Mouse (Mus musculus): ENCODE results near the gene Ccdc97. TPM values are rescaled to one million over a fixed set of nuclear protein-coding genes. Genes with fewer than 3 reads are reported as not detected.
A peak's percentile ranks its signal among the peaks of the same experiment; 100 is the strongest.

The Ccdc97 gene
- 16.9 and 17.0 TPM in 2 replicates for polyA plus RNA-seq (2012; ENCODE audit: insufficient read depth, insufficient read length, missing spikeins)

DNA sequence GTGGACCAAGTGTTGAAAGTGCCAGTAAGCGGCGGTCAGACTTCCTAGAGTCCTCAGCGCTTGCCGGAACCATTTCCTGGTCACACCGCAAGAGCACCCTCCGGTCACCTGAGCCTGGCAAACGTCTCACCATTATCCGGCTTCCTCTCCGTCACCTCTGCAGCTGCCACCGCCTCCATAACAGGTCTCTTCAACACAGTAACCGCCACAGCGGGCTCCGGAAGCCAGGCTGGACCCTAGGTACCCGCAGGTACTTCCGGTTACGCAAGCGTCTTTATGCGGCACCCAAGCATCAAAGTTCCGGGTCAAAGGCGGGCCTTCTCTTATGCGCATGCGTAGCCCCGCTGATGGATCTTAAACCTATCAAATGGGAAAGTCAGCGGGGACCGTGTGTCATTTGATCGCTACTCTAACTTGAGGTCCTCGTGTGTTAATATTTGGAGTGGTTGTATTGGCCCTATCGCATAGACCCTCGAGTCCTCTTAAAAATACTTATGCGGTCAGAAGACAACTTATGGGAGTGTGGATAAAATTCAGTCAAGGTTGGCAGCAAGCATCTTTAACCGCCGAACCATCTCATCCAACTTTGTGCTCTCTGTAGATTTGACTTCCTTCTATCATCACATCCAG lies at the start of gene Ccdc97:
Gene Ccdc97 (minus strand): TSS at position 301 of the 630 bp plus-strand sequence.
- Histone ChIP-seq H3K27ac (replicated peaks; ENCODE audit: low read depth, low read length) (peak within 1 kb of the TSS; percentile 99), H3K4me3 (ENCODE audit: insufficient read depth, low read depth, low read length) (peak within 1 kb of the TSS; percentile 94), H3K4me1 (ENCODE audit: control insufficient read depth, insufficient read depth, insufficient read length, low read length) (0 out of 2 replicates have a peak, but pooled peaks cover 3% of the 10 kb centered on the region)

DNA sequence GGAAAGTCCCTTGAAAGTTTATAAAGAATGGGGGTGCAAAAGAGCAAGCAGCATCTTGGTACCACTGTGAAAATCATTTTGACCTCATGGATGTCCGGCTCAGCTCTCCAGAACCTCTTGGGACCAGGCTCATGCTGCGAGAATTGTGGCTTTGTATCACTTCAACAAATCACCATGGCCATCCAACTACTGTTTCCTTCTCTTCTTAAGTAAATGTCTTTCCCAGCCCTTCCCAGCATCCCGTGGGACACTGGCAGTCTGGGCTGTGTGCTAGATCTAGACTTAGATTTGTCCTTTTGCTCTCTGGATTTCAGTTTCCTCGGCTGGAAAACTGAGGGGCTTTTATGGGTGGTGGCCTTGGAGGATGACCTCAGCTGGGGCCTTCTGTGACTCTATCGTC lies 49.3 kb upstream of the Ccdc97 start:
- peaks cover 24% of the 10 kb centered on the region for H3K4me1 ChIP-seq (ENCODE audit: control insufficient read depth, insufficient read depth, insufficient read length, low read length)
- no peak overlapping the region for H3K4me3 ChIP-seq (ENCODE audit: insufficient read depth, low read depth, low read length)
- peak overlapping the region; percentile 74 for H3K27ac ChIP-seq (replicated peaks; ENCODE audit: low read depth, low read length)

DNA sequence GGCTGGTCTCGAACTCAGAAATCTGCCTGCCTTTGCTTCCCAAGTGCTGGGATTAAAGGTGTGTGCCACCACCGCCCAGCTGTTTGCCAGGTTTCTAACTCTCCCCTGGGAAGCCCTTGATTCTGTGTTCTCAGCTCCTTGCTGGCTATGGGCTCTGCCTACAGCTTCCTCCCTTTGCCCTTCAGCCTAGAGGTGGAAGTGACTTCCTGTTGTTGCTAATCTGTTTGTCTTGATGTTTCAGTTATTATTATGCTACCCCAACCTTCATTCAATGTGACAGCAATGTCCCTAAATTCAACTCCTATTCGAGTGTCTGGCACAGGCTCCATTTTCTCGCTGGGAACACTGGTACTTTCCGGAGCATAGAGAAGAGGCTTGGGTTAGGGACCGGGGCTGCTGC lies 47.2 kb upstream of the Ccdc97 start:
- no peak overlapping the region for H3K4me3 ChIP-seq (ENCODE audit: insufficient read depth, low read depth, low read length)
- peak overlapping the region; percentile 51 for H3K27ac ChIP-seq (replicated peaks; ENCODE audit: low read depth, low read length)
- H3K4me1 ChIP-seq (ENCODE audit: control insufficient read depth, insufficient read depth, insufficient read length, low read length): peaks cover 29% of the 10 kb centered on the region

DNA sequence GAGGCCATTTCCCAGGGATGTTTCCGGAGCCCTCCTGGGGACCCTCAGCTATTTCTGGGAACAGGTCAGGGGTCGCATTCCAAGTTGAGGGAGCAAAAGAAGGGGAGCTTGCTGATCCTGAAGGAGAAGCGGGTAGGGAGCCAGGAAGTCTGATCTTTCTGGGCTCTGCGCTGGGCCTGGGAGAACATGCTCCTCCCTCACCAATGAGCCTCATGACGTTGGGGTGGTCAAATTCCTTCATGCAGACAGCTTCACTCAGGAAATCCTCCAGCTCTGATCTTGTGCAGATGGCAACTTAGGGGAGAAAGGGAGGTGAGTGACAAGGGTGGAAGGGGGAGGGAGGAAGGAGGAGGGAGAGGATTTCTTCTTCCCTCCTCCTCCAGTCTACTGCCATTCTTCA lies 45.3 kb upstream of the Ccdc97 start:
- Histone ChIP-seq H3K4me1 (ENCODE audit: control insufficient read depth, insufficient read depth, insufficient read length, low read length) (peaks cover 31% of the 10 kb centered on the region), H3K27ac (replicated peaks; ENCODE audit: low read depth, low read length) (peak overlapping the region; percentile 83), H3K4me3 (ENCODE audit: insufficient read depth, low read depth, low read length) (no peak overlapping the region)

DNA sequence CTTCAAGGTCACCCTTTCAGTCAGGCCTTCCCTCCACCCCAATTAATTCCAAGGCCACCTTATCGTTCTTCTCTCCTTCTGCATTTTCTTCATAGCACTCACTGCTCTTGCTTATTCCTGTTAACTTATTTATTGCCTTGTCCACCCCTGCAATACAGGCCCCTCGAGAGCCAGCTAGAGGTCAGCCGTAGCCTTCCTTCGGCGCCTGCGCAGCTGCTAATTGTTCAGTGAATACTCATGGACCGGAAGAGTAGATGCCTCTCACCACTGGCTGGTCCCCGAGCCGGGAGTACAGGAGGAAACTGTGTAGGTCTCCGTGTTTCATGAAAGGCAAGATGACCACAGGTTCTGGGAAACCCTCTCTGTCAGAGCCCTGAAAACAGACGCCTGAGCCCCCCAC lies 44.8 kb upstream of the Ccdc97 start:
- H3K4me1 ChIP-seq (ENCODE audit: control insufficient read depth, insufficient read depth, insufficient read length, low read length): peaks cover 31% of the 10 kb centered on the region
- peak overlapping the region; percentile 83 for H3K27ac ChIP-seq (replicated peaks; ENCODE audit: low read depth, low read length)
- H3K4me3 ChIP-seq (ENCODE audit: insufficient read depth, low read depth, low read length): no peak overlapping the region

DNA sequence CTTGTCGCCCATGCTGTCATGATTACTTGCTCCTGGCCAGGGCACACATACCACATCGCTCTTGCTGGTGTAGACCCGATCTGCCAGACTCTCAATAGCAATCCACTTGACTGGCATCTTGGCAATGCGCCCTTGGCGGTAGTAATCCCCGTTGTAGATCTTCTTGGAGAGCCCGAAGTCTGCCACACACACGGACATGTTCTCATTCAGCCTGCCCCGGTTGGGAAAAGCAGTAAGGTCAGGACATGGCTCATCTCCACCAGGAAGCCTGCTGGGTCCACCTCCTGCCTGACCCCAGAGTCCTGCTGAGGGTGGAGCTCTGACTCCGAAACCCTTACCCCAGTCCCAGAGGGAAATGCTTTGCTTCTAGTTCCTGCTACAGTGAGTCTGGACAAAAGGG lies 42.5 kb upstream of the Ccdc97 start:
- Histone ChIP-seq H3K4me3 (ENCODE audit: insufficient read depth, low read depth, low read length) (peak overlapping the region; percentile 53), H3K27ac (replicated peaks; ENCODE audit: low read depth, low read length) (peak overlapping the region; percentile 89), H3K4me1 (ENCODE audit: control insufficient read depth, insufficient read depth, insufficient read length, low read length) (peaks cover 27% of the 10 kb centered on the region)

DNA sequence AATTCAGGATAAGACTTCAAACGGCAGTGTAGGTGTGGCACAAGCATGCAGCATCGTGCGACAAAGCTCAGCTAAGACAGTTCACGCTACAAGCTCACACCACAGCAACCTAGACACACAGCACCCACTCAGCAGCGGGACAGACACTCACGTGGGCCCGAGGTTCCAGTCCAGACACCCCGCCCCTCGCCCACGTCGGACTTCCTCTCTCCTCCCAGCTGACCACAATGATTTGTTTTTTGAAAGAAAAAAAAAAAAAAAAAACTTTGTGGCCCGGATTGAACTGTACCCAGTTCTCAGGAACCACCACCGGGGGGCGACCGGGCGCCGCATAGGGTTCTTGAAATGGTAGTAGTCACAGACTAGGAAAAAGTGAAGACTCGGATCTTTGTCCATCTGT lies 37.1 kb upstream of the Ccdc97 start:
- Histone ChIP-seq H3K27ac (replicated peaks; ENCODE audit: low read depth, low read length) (peak overlapping the region; percentile 47), H3K4me1 (ENCODE audit: control insufficient read depth, insufficient read depth, insufficient read length, low read length) (peaks cover 12% of the 10 kb centered on the region; the same call in 1 of the 2 replicates)

DNA sequence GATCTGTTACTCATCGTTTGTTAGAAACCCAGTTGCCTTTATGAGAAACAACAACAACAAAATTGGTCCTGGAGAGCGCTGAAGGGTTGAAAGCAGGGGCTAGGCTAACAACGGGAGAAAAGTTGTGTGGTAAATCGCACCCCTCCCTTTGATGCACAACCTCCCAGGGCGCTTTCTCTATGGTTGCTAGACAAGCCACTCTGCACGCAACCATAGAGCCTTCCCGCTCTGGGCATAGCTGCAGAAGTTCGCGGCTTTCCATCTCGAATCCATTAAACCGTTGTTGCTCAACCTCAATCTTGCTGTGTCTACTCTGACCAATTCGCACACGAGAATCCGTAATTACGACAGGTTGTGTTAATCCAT lies 36.6 kb upstream of the Ccdc97 start:
- Histone ChIP-seq H3K4me3 (ENCODE audit: insufficient read depth, low read depth, low read length) (peak overlapping the region; percentile 59), H3K27ac (replicated peaks; ENCODE audit: low read depth, low read length) (peak overlapping the region; percentile 47), H3K4me1 (ENCODE audit: control insufficient read depth, insufficient read depth, insufficient read length, low read length) (peaks cover 12% of the 10 kb centered on the region; the same call in 1 of the 2 replicates)

More for the DNA sequence above, 37.1 kb upstream of the Ccdc97 start:
- peak overlapping the region; percentile 59 for H3K4me3 ChIP-seq (ENCODE audit: insufficient read depth, low read depth, low read length)

DNA sequence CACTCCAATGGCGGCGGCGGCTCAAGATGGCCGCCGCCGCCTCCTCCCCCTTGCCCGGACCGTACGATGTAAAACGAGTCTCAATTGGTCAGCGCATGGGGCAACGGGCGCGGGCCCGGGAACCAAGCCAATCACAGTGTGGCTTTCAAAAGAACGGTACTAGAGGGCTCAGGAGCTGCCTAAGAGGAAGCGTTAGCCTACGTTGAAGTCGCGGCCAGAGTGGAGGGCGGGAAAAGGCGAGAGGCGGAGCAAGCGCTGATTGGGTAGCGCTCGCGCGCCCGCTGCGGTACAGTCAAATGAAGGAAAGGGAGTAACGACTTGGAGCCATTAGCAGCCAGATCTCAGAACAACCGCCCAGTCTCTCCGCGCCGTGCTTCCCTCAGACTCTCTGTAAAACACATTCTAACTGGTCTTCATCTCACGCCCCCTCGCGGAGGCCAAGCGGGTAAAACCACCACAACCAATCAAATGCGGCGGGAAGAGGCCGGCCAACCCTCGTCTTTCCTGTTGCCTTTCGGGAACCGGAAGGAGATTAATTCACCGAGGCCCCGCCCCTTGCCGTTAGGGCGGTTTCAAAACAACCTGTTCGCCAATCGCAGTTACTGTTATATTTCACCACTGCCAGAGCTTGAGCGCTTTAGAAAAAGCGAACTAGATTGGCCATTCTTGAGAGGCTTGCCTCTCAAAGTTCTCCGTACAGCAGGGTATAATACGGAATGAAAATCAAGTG lies 36.0 kb upstream of the Ccdc97 start, which contains the start of gene Hnrnpul1:
Gene Hnrnpul1 (minus strand): TSS at position 20 of the 730 bp plus-strand sequence.
- Histone ChIP-seq H3K27ac (replicated peaks; ENCODE audit: low read depth, low read length) (peak within 1 kb of the TSS; percentile 91), H3K4me3 (ENCODE audit: insufficient read depth, low read depth, low read length) (peak within 1 kb of the TSS; percentile 81), H3K4me1 (ENCODE audit: control insufficient read depth, insufficient read depth, insufficient read length, low read length) (peaks cover 10% of the 10 kb centered on the region; the same call in 1 of the 2 replicates)

DNA sequence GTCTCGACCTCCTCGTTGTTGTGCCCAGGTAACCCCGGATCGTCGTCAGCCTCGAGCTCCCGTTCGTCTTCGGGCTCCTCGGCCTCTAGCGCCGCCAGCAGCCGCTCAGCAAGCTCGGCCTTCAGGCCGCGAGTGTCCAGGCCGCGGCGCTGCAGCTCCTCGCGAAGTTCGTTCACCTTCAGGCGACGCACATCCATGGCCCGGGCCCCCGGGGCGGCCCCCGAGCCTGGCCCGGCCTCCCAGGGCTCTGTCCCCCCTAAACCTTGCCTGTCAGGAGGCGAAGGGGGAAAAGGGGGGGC lies 35.5 kb upstream of the Ccdc97 start:
- peak overlapping the region; percentile 88 for H3K27ac ChIP-seq (replicated peaks; ENCODE audit: low read depth, low read length)
- peaks cover 10% of the 10 kb centered on the region; the same call in 1 of the 2 replicates for H3K4me1 ChIP-seq (ENCODE audit: control insufficient read depth, insufficient read depth, insufficient read length, low read length)

DNA sequence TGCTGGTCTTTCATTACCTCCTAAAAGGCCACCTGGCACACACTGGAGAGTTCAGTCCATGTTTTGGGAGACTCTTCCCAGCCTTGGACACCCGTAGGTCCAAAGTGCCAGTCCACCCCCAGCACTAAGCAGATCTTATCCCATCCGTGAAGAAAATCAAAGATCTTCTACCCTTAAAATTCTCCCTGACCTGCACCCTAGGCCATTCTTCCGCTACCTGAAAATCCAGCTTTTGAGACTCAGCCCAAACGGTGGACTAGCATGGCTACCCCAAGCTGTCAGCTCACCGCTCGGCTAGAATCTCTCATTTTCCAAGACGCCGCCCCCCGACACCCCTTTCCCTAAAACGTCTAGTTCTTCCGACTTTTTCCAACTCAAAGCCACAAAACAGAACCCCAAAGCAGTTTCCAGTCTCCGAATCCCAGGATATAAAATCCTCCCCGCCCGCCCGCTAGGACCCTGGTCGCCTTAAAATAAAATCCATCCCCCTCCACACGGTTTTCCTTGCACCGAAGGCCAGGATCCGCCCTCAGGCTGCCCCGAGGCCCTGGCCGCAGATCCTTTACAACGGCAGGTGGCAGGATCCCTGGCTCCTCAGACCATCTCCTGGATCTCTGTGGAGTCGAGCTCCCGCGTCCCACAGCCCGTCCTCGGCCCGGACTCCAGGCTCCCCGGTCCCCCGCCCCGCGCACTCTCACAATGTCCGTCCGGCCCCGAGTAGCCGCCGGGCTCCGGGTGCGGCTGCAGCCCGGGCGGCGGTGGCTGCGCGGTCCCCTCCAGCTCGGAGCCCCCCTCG lies 35.0 kb upstream of the Ccdc97 start:
- H3K4me3 ChIP-seq (ENCODE audit: insufficient read depth, low read depth, low read length): peak overlapping the region; percentile 81

More for the DNA sequence above, 35.5 kb upstream of the Ccdc97 start:
- H3K4me3 ChIP-seq (ENCODE audit: insufficient read depth, low read depth, low read length): peak overlapping the region; percentile 81

DNA sequence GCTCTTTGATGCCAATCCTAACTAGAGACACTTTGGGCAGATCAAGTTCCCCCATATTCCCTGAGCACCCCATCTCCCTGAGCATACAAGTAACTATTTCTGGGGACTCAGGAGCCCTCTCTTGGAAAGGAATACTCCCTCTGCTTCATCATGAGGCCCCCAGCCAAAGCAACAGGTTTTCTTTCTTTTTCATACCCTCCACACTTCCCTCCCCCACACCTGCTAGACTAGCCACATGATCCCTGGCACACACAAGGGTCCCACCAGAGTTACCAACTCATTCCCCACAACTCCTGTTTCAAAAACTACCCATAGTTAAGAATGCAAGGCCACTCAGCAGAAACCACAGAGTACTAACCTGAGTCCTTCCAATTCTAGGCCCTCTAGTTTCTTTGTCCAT lies 34.2 kb upstream of the Ccdc97 start:
- Histone ChIP-seq H3K4me3 (ENCODE audit: insufficient read depth, low read depth, low read length) (peak overlapping the region; percentile 81), H3K4me1 (ENCODE audit: control insufficient read depth, insufficient read depth, insufficient read length, low read length) (peaks cover 10% of the 10 kb centered on the region; the same call in 1 of the 2 replicates), H3K27ac (replicated peaks; ENCODE audit: low read depth, low read length) (no peak overlapping the region)

More for the DNA sequence above, 35.0 kb upstream of the Ccdc97 start:
- Histone ChIP-seq H3K4me1 (ENCODE audit: control insufficient read depth, insufficient read depth, insufficient read length, low read length) (peaks cover 10% of the 10 kb centered on the region; the same call in 1 of the 2 replicates), H3K27ac (replicated peaks; ENCODE audit: low read depth, low read length) (peak overlapping the region; percentile 88)

DNA sequence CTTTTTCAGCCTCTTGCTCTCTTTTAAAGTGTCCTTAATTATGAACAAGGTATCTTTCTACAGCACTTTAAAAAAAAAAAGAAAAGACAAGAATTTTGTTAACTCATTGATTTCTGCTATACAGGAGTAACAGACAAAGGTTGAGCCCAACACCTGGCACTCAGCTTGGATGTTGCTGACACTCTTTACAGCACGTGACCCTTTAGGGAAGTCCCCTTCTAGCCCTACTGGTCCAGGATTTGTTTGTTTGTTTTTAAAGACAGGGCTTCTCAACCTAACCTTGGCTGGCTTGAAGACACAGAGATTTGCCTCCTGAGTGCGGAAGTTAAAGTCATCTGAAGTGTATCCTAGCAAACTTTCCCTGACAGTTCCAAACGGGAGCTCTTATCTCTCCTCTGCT lies 28.0 kb upstream of the Ccdc97 start:
- Histone ChIP-seq H3K4me3 (ENCODE audit: insufficient read depth, low read depth, low read length) (no peak overlapping the region), H3K4me1 (ENCODE audit: control insufficient read depth, insufficient read depth, insufficient read length, low read length) (no peaks in the 10 kb centered on the region), H3K27ac (replicated peaks; ENCODE audit: low read depth, low read length) (no peak overlapping the region)

DNA sequence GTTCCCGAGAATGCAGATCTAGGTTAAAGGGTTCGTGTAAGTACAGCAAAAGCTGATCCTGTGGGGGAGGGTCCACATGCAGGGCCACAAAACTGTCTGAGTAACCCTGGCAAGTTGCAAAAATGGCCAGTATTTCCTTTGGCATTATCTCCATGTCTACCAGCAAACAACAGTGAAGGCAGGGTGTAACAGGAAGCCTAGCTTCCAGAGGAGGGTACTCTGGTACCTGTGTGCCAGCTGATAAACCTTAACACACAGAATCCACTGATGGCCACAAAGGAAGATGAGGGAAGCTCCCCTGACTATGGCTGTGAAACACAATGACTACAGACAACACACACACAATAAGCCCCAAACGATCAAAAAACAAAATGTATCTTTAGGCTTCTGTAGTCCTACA lies 19.4 kb upstream of the Ccdc97 start:
- no peak overlapping the region for H3K27ac ChIP-seq (replicated peaks; ENCODE audit: low read depth, low read length)

DNA sequence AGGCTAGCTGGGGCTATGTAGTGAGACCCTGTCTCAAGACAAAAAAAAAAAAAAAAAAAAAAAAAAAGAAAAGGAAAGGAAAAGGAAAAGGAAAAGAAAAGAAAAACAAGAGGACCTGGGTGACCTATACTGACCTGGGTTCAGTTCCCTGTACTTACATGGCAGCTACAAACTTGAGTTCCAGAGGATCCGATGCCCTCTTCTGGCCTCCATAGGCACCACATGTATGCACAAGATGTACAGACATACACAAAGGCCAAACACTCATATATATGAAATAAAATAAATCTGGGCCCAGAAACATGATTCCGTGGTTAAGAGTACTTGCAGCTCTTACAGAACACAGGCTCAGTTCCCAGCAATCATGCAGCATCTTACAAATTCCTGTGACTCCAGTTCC lies 18.0 kb upstream of the Ccdc97 start:
- Histone ChIP-seq H3K27ac (replicated peaks; ENCODE audit: low read depth, low read length) (no peak overlapping the region), H3K4me3 (ENCODE audit: insufficient read depth, low read depth, low read length) (no peak overlapping the region), H3K4me1 (ENCODE audit: control insufficient read depth, insufficient read depth, insufficient read length, low read length) (0 out of 2 replicates have a peak, but pooled peaks cover under 1% of the 10 kb centered on the region)

More for the DNA sequence above, 19.4 kb upstream of the Ccdc97 start:
- no peaks in the 10 kb centered on the region for H3K4me1 ChIP-seq (ENCODE audit: control insufficient read depth, insufficient read depth, insufficient read length, low read length)
- H3K4me3 ChIP-seq (ENCODE audit: insufficient read depth, low read depth, low read length): no peak overlapping the region
